Mouse (Mus musculus): ENCODE data around the gene Pcdh9. TPM values are rescaled to one million over a fixed set of nuclear protein-coding genes. Genes with fewer than 3 reads are reported as not detected.
"Not testable (repeated sequence)": the region's sequence is repeated elsewhere in the genome, so short reads cannot be mapped to it uniquely, and the experiment has no call there.

Pcdh9 gene
- polyA plus RNA-seq, 1 experiment = 0.10 TPM

DNA sequence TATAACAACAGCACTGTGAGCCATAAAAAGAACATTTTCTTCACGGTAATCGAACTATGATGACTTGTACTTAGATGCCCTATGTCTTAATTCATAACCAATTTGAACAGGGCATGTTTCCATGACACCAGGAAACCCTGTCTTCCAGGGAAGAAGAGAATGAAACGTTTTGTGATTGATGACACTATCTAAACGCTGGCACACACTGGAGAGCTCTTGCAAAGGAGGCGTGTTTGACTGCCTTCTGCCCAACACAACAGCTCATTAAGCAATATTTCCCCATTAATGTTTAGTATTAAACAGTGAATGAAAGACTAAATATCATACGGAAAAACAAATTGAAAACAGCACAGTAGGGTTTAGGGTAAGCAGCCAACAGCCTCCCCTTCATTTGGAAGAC, 656.9 kb downstream of the Pcdh9 start:
- H3K27ac ChIP-seq (ENCODE audit: insufficient read depth, low read depth, low read length) = no peak overlapping the region
- H3K4me3 ChIP-seq (ENCODE audit: low read depth, low read length) = no peak overlapping the region
- TF ChIP-seq POLR2A (IDR thresholded peaks at IDR 0.05; ENCODE audit: low read depth, low read length) (no peak), CTCF (IDR thresholded peaks at IDR 0.05; ENCODE audit: extremely low read depth, insufficient read length, insufficient replicate concordance, low read depth, low read length) (no peak)
- no peaks in the 10 kb centered on the region for H3K27me3 ChIP-seq (ENCODE audit: control insufficient read depth, insufficient read depth, low read length)
- no peaks in the 10 kb centered on the region for H3K4me1 ChIP-seq (ENCODE audit: control insufficient read depth, insufficient read depth, insufficient read length, low read length)
- H3K36me3 ChIP-seq (ENCODE audit: control insufficient read depth, insufficient read depth, low read length) = no peaks in the 10 kb centered on the region
- 59% methylated on average over 6 of the region's 6 CpGs for WGBS

GRCm38 (mm10) chr14:93214846-93215245, 675.6 kb downstream of the Pcdh9 start:
- H3K27me3 ChIP-seq (ENCODE audit: control insufficient read depth, insufficient read depth, low read length); H3K4me3 ChIP-seq (ENCODE audit: low read depth, low read length); H3K4me1 ChIP-seq (ENCODE audit: control insufficient read depth, insufficient read depth, insufficient read length, low read length); H3K36me3 ChIP-seq (ENCODE audit: control insufficient read depth, insufficient read depth, low read length); H3K27ac ChIP-seq (ENCODE audit: insufficient read depth, low read depth, low read length): not testable (repeated sequence)
- 96% methylated on average over 10 of the region's 15 CpGs for WGBS

GRCm38 (mm10) chr14:93199791-93200190, 690.7 kb downstream of the Pcdh9 start:
- Histone ChIP-seq H3K4me1 (ENCODE audit: control insufficient read depth, insufficient read depth, insufficient read length, low read length) (no peaks in the 10 kb centered on the region), H3K27ac (ENCODE audit: insufficient read depth, low read depth, low read length) (no peak overlapping the region), H3K27me3 (ENCODE audit: control insufficient read depth, insufficient read depth, low read length) (no peaks in the 10 kb centered on the region), H3K36me3 (ENCODE audit: control insufficient read depth, insufficient read depth, low read length) (no peaks in the 10 kb centered on the region), H3K4me3 (ENCODE audit: low read depth, low read length) (no peak overlapping the region)
- TF ChIP-seq CTCF (IDR thresholded peaks at IDR 0.05; ENCODE audit: extremely low read depth, insufficient read length, insufficient replicate concordance, low read depth, low read length) (no peak), POLR2A (IDR thresholded peaks at IDR 0.05; ENCODE audit: low read depth, low read length) (no peak)
- 54% methylated on average over 2 of the region's 2 CpGs for WGBS

GRCm38 (mm10) chr14:93182606-93183491, 707.6 kb downstream of the Pcdh9 start:
- Histone ChIP-seq H3K27me3 (ENCODE audit: control insufficient read depth, insufficient read depth, low read length) (no peaks in the 10 kb centered on the region), H3K4me3 (ENCODE audit: low read depth, low read length) (no peak overlapping the region), H3K36me3 (ENCODE audit: control insufficient read depth, insufficient read depth, low read length) (no peaks in the 10 kb centered on the region), H3K4me1 (ENCODE audit: control insufficient read depth, insufficient read depth, insufficient read length, low read length) (no peaks in the 10 kb centered on the region), H3K27ac (ENCODE audit: insufficient read depth, low read depth, low read length) (no peak overlapping the region)
- no peak for TF ChIP-seq CTCF (IDR thresholded peaks at IDR 0.05; ENCODE audit: extremely low read depth, insufficient read length, insufficient replicate concordance, low read depth, low read length)
- no peak for TF ChIP-seq POLR2A (IDR thresholded peaks at IDR 0.05; ENCODE audit: low read depth, low read length)
- WGBS = 85% methylated on average over 9 of the region's 9 CpGs

DNA sequence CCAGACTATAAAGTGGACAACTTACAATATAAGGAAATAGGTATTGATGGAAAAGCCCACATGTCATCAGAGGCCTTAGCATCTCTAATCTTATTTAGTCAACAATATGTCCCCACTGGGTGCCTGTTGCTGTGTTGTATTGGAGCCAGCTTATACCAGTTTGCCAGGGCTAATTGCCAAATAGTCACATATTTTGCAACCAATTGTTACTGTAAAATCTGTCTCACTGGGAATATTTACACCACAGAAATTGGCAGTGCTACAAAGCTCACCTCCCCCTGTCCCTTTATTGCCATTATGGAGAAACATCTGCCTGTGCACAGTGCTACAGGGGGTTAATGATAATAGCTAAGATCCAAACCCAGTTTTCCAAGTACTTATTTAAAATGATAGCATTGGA, 721.3 kb downstream of the Pcdh9 start:
- Histone ChIP-seq H3K4me1 (ENCODE audit: control insufficient read depth, insufficient read depth, insufficient read length, low read length) (no peaks in the 10 kb centered on the region), H3K27ac (ENCODE audit: insufficient read depth, low read depth, low read length) (no peak overlapping the region)

DNA sequence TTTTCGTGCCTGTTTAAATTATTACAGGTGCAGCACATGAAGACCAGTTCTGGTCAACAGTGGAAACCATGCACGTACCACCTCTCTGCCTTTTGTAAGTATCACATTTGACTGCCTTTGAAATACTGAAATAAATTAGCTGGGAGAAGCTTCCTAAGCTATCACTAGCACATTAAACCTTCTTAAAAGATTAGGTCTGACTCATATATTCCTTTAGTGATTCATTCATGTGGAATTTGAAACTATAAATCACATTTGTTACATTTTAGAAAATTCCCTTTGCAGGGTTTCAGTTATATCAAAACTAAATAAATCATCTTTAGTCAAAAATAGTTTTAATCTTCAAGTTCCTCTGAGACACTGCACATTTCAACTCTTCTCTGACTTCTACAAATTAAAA, 722.1 kb downstream of the Pcdh9 start:
- Histone ChIP-seq H3K27ac (ENCODE audit: insufficient read depth, low read depth, low read length) (no peak overlapping the region), H3K4me3 (ENCODE audit: low read depth, low read length) (no peak overlapping the region), H3K27me3 (ENCODE audit: control insufficient read depth, insufficient read depth, low read length) (no peaks in the 10 kb centered on the region), H3K36me3 (ENCODE audit: control insufficient read depth, insufficient read depth, low read length) (no peaks in the 10 kb centered on the region), H3K4me1 (ENCODE audit: control insufficient read depth, insufficient read depth, insufficient read length, low read length) (no peaks in the 10 kb centered on the region)
- 68% methylated on average over 2 of the region's 2 CpGs for WGBS
- TF ChIP-seq POLR2A (IDR thresholded peaks at IDR 0.05; ENCODE audit: low read depth, low read length) = no peak
- TF ChIP-seq CTCF (IDR thresholded peaks at IDR 0.05; ENCODE audit: extremely low read depth, insufficient read length, insufficient replicate concordance, low read depth, low read length) = no peak

More for the DNA sequence above, 721.3 kb downstream of the Pcdh9 start:
- Histone ChIP-seq H3K4me3 (ENCODE audit: low read depth, low read length) (no peak overlapping the region), H3K36me3 (ENCODE audit: control insufficient read depth, insufficient read depth, low read length) (no peaks in the 10 kb centered on the region), H3K27me3 (ENCODE audit: control insufficient read depth, insufficient read depth, low read length) (no peaks in the 10 kb centered on the region)
- TF ChIP-seq CTCF (IDR thresholded peaks at IDR 0.05; ENCODE audit: extremely low read depth, insufficient read length, insufficient replicate concordance, low read depth, low read length) (no peak), POLR2A (IDR thresholded peaks at IDR 0.05; ENCODE audit: low read depth, low read length) (no peak)

- 81% methylated on average over 6 of the region's 6 CpGs for whole genome bisulfite sequencing
- Histone ChIP-seq H3K4me1 (ENCODE audit: control insufficient read depth, insufficient read depth, insufficient read length, low read length) (no peaks in the 10 kb centered on the region), H3K27me3 (ENCODE audit: control insufficient read depth, insufficient read depth, low read length) (no peaks in the 10 kb centered on the region), H3K27ac (ENCODE audit: insufficient read depth, low read depth, low read length) (no peak overlapping the region), H3K4me3 (ENCODE audit: low read depth, low read length) (no peak overlapping the region), H3K36me3 (ENCODE audit: control insufficient read depth, insufficient read depth, low read length) (no peaks in the 10 kb centered on the region)
- TF ChIP-seq POLR2A (IDR thresholded peaks at IDR 0.05; ENCODE audit: low read depth, low read length) = no peak
- no peak for TF ChIP-seq CTCF (IDR thresholded peaks at IDR 0.05; ENCODE audit: extremely low read depth, insufficient read length, insufficient replicate concordance, low read depth, low read length)
These were observed 747.1 kb downstream of the Pcdh9 start for GRCm38 (mm10) chr14:93143414-93143813.

Measured in small intestine, adult 2 months (tissue).